Mouse (Mus musculus): ENCODE results near the gene Rassf9. TPM values are rescaled to one million over a fixed set of nuclear protein-coding genes. Genes with fewer than 3 reads are reported as not detected.

Gene Rassf9
- 0.70 and 1.9 TPM in 2 replicates for polyA plus RNA-seq (2014; fragmentation: Nextera tagmentation; extraction: Ambion mirVana)

DNA sequence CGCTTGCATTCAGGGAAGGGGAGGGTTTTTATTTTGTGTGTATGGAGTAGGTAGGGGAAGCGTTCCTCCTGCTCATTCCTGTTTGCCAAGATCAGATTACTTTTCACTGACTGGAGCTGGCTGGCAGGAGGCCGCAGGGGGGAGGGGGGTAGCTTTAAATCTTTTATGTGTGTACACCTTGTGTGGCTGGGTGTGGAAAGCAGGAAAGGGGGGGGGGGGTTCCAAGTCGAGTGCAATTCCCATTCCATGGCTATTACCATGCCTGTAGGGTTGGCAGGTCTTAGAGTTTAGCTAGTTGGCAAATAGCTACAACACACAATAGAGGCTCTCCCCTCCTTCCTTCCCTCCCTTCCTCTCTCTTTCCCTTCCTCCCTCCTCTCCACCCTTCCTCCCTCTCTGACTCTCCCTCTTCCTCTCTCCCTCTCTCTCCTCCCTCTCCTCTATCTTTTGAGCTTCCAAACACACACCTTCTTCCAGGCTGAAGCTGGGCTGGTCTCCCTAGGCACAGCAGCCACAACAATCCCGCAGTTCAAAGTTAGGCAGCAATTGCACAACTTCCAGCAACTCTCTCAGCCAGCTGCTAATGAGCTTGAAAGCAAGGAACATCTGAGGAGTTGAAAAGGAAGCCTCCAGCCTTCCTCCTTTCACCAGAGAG is at the start of gene Rassf9:
TSS of gene Rassf9 (plus strand) at position 416 of the 655 bp plus-strand sequence.
- H3K36me3 ChIP-seq (ENCODE audit: control insufficient read depth, insufficient read depth, low read length) = no peaks in the 10 kb centered on the region
- H3K27me3 ChIP-seq (ENCODE audit: control insufficient read depth, insufficient read depth, low read length) = no peaks in the 10 kb centered on the region
- ATAC-seq (ENCODE audit: low FRiP score, low TSS enrichment) (peak; percentile 67), DNase-seq (no peak)
- no peak within 1 kb of the TSS for H3K4me2 ChIP-seq (ENCODE audit: low read length)
- 18% methylated on average over 5 of the region's 5 CpGs for WGBS
- H3K9ac ChIP-seq (replicated peaks; ENCODE audit: low read length) = no peak within 1 kb of the TSS
- H3K4me1 ChIP-seq (ENCODE audit: control insufficient read depth, insufficient read depth, low read length) = no peaks in the 10 kb centered on the region
- H3K27ac ChIP-seq (replicated peaks; ENCODE audit: low read depth, low read length) = no peak within 1 kb of the TSS
- no peaks in the 10 kb centered on the region for H3K9me3 ChIP-seq (ENCODE audit: control insufficient read depth, low read length)
- H3K4me3 ChIP-seq (replicated peaks; ENCODE audit: low read depth, low read length) = no peak within 1 kb of the TSS

DNA sequence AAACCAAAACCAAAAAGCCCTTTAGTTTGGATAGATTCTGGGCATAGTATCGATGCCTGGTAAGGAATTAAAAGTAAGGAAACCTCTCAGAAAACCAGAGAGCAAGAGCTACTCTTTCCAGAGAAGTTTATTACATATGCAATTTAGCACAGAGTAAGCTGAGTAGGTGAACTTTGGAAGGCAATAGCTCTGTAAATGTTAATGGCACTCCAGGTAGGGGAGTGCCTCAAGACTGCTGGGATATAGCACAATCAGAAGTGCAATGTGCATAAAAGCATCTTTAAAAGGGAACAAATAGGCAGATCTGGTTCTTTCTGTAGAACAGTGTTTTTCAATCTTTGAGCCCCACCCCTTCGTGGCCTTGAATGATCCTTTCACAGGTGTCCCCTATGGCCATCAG is 42.6 kb upstream of the Rassf9 start:
- H3K4me3 ChIP-seq (replicated peaks; ENCODE audit: low read depth, low read length) = no peak overlapping the region
- no peaks in the 10 kb centered on the region for H3K27me3 ChIP-seq (ENCODE audit: control insufficient read depth, insufficient read depth, low read length)
- H3K9ac ChIP-seq (replicated peaks; ENCODE audit: low read length) = no peak overlapping the region
- no peaks in the 10 kb centered on the region for H3K36me3 ChIP-seq (ENCODE audit: control insufficient read depth, insufficient read depth, low read length)
- ATAC-seq (ENCODE audit: low FRiP score, low TSS enrichment) (no peak), DNase-seq (no peak)
- H3K27ac ChIP-seq (replicated peaks; ENCODE audit: low read depth, low read length) = no peak overlapping the region
- WGBS = 88% methylated on average over 2 of the region's 2 CpGs
- no peaks in the 10 kb centered on the region for H3K4me1 ChIP-seq (ENCODE audit: control insufficient read depth, insufficient read depth, low read length)
- no peaks in the 10 kb centered on the region for H3K9me3 ChIP-seq (ENCODE audit: control insufficient read depth, low read length)
- no peak overlapping the region for H3K4me2 ChIP-seq (ENCODE audit: low read length)

DNA sequence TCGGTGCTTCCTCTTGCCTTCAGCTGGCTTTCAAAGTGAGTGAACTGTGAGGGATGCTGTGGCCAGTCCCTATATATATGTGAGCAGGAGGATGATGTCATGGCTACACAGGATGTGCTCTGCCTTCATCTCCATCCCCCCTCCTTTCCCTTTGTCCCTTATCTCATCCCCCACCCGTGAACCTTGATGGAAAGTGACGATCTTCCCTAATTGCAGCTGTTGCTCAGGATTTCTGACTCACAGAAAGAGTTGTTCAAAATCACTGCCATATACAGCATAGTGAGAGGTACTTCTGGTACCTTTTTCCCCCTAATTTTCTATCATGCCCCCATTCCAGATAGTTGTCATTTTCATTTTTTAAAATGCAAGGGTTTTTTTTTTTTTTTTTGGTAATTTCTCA is 21.6 kb upstream of the Rassf9 start, which contains the start of gene Nts:
TSS of gene Nts (minus strand) at position 101 of the 400 bp plus-strand sequence.
- no peak within 1 kb of the TSS for H3K4me2 ChIP-seq (ENCODE audit: low read length)
- no peak within 1 kb of the TSS for H3K27ac ChIP-seq (replicated peaks; ENCODE audit: low read depth, low read length)
- WGBS = 43% methylated on average over 3 of the region's 3 CpGs
- no peaks in the 10 kb centered on the region for H3K9me3 ChIP-seq (ENCODE audit: control insufficient read depth, low read length)
- H3K4me3 ChIP-seq (replicated peaks; ENCODE audit: low read depth, low read length) = no peak within 1 kb of the TSS
- H3K9ac ChIP-seq (replicated peaks; ENCODE audit: low read length) = no peak within 1 kb of the TSS
- ATAC-seq (ENCODE audit: low FRiP score, low TSS enrichment) (no peak), DNase-seq (no peak)
- H3K27me3 ChIP-seq (ENCODE audit: control insufficient read depth, insufficient read depth, low read length) = no peaks in the 10 kb centered on the region
- H3K36me3 ChIP-seq (ENCODE audit: control insufficient read depth, insufficient read depth, low read length) = no peaks in the 10 kb centered on the region
- no peaks in the 10 kb centered on the region for H3K4me1 ChIP-seq (ENCODE audit: control insufficient read depth, insufficient read depth, low read length)

DNA sequence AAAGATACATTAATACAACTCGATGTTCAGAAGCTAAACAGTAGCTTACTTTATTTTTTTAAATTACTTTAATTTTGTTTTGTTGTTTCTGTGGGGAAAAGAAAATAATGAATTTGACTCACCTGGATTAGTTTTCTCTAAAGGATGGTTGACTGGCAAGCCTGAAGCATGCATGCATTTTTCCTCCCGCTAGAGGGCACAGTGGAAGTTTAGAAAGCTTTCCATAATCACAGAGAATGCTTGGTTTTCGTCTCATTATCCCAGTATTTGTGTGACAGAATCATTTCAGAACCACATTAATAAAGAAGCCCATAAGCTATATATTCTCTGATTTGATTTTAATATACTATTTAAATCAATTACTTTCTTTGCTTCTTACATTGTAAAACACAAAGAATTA is 20.2 kb upstream of the Rassf9 start:
- peak; percentile 88 for DNase-seq

DNA sequence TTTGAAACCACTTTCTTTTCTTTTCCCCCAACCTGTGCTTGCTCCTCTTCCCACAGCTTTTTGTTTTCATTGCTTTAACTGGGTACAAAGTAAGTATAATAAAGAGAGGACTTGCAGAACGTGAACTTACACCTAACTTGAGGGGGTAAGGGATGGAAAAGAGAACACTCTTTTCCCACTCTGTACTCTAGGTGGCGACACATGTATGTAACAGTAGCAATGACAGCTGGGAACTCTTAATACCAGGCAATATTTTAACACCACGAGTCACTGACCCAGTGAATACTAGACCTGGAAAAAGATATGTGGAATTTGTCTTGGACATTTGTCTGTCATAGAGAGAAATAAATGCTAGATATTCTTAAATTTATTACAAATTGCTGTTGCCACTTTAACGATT is 13.3 kb upstream of the Rassf9 start:
- H3K9ac ChIP-seq (replicated peaks; ENCODE audit: low read length) = no peak overlapping the region
- H3K27me3 ChIP-seq (ENCODE audit: control insufficient read depth, insufficient read depth, low read length) = no peaks in the 10 kb centered on the region
- no peak overlapping the region for H3K4me2 ChIP-seq (ENCODE audit: low read length)
- 35% methylated on average over 4 of the region's 4 CpGs for WGBS
- ATAC-seq (ENCODE audit: low FRiP score, low TSS enrichment) (no peak), DNase-seq (peak; percentile 53)
- H3K27ac ChIP-seq (replicated peaks; ENCODE audit: low read depth, low read length) = no peak overlapping the region
- no peaks in the 10 kb centered on the region for H3K4me1 ChIP-seq (ENCODE audit: control insufficient read depth, insufficient read depth, low read length)
- no peaks in the 10 kb centered on the region for H3K9me3 ChIP-seq (ENCODE audit: control insufficient read depth, low read length)
- H3K36me3 ChIP-seq (ENCODE audit: control insufficient read depth, insufficient read depth, low read length) = no peaks in the 10 kb centered on the region
- no peak overlapping the region for H3K4me3 ChIP-seq (replicated peaks; ENCODE audit: low read depth, low read length)

More for the DNA sequence above, 20.2 kb upstream of the Rassf9 start:
- Histone ChIP-seq H3K27me3 (ENCODE audit: control insufficient read depth, insufficient read depth, low read length) (no peaks in the 10 kb centered on the region), H3K4me2 (ENCODE audit: low read length) (no peak overlapping the region), H3K4me3 (replicated peaks; ENCODE audit: low read depth, low read length) (no peak overlapping the region), H3K27ac (replicated peaks; ENCODE audit: low read depth, low read length) (no peak overlapping the region), H3K9ac (replicated peaks; ENCODE audit: low read length) (no peak overlapping the region), H3K36me3 (ENCODE audit: control insufficient read depth, insufficient read depth, low read length) (no peaks in the 10 kb centered on the region), H3K4me1 (ENCODE audit: control insufficient read depth, insufficient read depth, low read length) (no peaks in the 10 kb centered on the region), H3K9me3 (ENCODE audit: control insufficient read depth, low read length) (no peaks in the 10 kb centered on the region)
- 16% methylated on average over 3 of the region's 3 CpGs for whole genome bisulfite sequencing
- ATAC-seq (ENCODE audit: low FRiP score, low TSS enrichment) = no peak

DNA sequence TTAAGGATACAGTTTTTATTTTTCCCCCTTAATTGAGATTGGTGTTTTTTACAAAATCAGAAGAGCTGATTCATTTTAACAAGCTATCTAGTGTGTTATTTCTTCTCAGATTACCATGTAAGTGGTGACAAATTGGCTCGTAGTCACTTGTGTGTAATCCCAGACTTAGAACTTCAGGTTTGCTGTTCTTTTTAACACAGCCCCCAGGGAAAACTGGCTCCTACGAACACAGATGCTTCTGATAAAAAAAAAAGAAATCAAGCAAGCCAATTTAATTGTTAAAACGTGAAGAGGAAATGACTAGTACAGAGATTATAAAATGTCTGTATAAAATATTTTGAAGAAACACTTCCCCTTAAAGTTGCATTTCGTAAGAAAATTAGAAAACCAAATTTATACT is 4.6 kb upstream of the Rassf9 start:
- DNase-seq (no peak), ATAC-seq (ENCODE audit: low FRiP score, low TSS enrichment) (no peak)
- no peaks in the 10 kb centered on the region for H3K27me3 ChIP-seq (ENCODE audit: control insufficient read depth, insufficient read depth, low read length)
- no peaks in the 10 kb centered on the region for H3K4me1 ChIP-seq (ENCODE audit: control insufficient read depth, insufficient read depth, low read length)
- H3K9me3 ChIP-seq (ENCODE audit: control insufficient read depth, low read length) = no peaks in the 10 kb centered on the region
- no peak overlapping the region for H3K27ac ChIP-seq (replicated peaks; ENCODE audit: low read depth, low read length)
- WGBS = 64% methylated on average over 4 of the region's 4 CpGs
- H3K36me3 ChIP-seq (ENCODE audit: control insufficient read depth, insufficient read depth, low read length) = no peaks in the 10 kb centered on the region
- no peak overlapping the region for H3K4me3 ChIP-seq (replicated peaks; ENCODE audit: low read depth, low read length)
- H3K4me2 ChIP-seq (ENCODE audit: low read length) = no peak overlapping the region
- H3K9ac ChIP-seq (replicated peaks; ENCODE audit: low read length) = no peak overlapping the region

DNA sequence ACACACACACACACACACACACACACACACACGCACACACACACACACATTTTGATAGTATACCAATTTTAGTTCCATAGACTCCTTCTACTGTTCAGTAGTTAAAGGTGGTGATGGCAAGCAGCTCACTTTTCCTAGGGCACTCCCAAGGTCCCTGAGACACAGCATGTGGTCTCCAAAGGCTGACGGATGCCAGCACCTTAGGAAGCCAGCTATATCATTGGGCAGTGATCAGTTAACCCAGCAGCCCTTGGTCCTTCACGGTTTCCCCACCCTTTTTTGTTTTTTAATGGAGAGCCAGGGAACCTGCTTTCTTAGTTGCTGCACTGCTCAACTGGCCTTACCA is 588 bp upstream of the Rassf9 start:
- no peak overlapping the region for H3K4me3 ChIP-seq (replicated peaks; ENCODE audit: low read depth, low read length)
- H3K27ac ChIP-seq (replicated peaks; ENCODE audit: low read depth, low read length) = no peak overlapping the region
- no peaks in the 10 kb centered on the region for H3K36me3 ChIP-seq (ENCODE audit: control insufficient read depth, insufficient read depth, low read length)
- H3K4me1 ChIP-seq (ENCODE audit: control insufficient read depth, insufficient read depth, low read length) = no peaks in the 10 kb centered on the region
- H3K9me3 ChIP-seq (ENCODE audit: control insufficient read depth, low read length) = no peaks in the 10 kb centered on the region
- no peak overlapping the region for H3K4me2 ChIP-seq (ENCODE audit: low read length)
- ATAC-seq (ENCODE audit: low FRiP score, low TSS enrichment) (0 out of 2 replicates have a peak, but pooled peaks have one; percentile 14), DNase-seq (no peak)
- no peak overlapping the region for H3K9ac ChIP-seq (replicated peaks; ENCODE audit: low read length)
- H3K27me3 ChIP-seq (ENCODE audit: control insufficient read depth, insufficient read depth, low read length) = no peaks in the 10 kb centered on the region
- WGBS = 36% methylated on average over 3 of the region's 3 CpGs

DNA sequence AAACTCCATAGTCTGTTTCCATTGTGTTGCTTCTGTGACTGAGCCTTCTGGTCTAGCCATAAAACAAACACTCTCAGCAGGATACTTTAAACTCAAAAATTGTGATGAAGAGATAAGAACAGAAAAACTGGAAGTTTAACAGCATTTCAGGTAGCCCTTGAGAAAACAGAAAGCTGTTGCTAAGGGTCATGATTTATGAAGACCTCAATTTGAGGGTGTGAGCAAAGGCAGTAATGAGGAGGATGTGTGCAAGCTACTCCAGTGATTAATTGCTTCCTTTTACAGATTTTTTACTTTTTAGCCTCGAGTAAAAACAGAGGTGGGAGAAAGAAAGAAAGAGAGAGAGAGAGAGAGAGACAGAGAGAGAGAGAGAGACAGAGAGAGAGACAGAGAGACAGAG is 2.1 kb downstream of the Rassf9 start:
- no peak for DNase-seq

DNA sequence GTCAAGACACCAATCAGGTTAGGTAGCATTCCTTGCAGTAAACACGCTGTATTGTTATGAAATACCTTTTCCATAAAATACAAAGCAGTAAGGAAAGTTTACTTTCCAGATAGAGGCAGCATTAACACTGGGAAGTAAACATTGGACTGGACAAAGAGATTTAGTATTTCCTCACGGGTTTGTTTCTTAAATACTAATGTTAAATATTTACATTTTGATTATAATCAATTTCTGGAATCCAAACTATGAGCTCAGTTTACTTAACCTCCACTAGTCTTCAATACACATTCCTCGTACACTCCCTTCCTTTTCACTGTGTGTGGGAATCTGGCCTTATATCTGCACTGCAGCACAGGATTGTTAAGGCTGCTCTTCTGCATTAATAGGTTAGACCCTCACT is 15.9 kb downstream of the Rassf9 start:
- Histone ChIP-seq H3K27me3 (ENCODE audit: control insufficient read depth, insufficient read depth, low read length) (no peaks in the 10 kb centered on the region), H3K4me1 (ENCODE audit: control insufficient read depth, insufficient read depth, low read length) (no peaks in the 10 kb centered on the region), H3K36me3 (ENCODE audit: control insufficient read depth, insufficient read depth, low read length) (no peaks in the 10 kb centered on the region), H3K27ac (replicated peaks; ENCODE audit: low read depth, low read length) (no peak overlapping the region), H3K9ac (replicated peaks; ENCODE audit: low read length) (no peak overlapping the region), H3K4me2 (ENCODE audit: low read length) (no peak overlapping the region), H3K4me3 (replicated peaks; ENCODE audit: low read depth, low read length) (no peak overlapping the region), H3K9me3 (ENCODE audit: control insufficient read depth, low read length) (no peaks in the 10 kb centered on the region)
- ATAC-seq (ENCODE audit: low FRiP score, low TSS enrichment) (no peak), DNase-seq (no peak)
- WGBS = 83% methylated on average over 3 of the region's 3 CpGs

More for the DNA sequence above, 2.1 kb downstream of the Rassf9 start:
- H3K27me3 ChIP-seq (ENCODE audit: control insufficient read depth, insufficient read depth, low read length) = no peaks in the 10 kb centered on the region
- H3K36me3 ChIP-seq (ENCODE audit: control insufficient read depth, insufficient read depth, low read length) = no peaks in the 10 kb centered on the region
- no peak overlapping the region for H3K27ac ChIP-seq (replicated peaks; ENCODE audit: low read depth, low read length)
- no peak overlapping the region for H3K4me3 ChIP-seq (replicated peaks; ENCODE audit: low read depth, low read length)
- no peak overlapping the region for H3K4me2 ChIP-seq (ENCODE audit: low read length)
- no peak overlapping the region for H3K9ac ChIP-seq (replicated peaks; ENCODE audit: low read length)
- no peaks in the 10 kb centered on the region for H3K4me1 ChIP-seq (ENCODE audit: control insufficient read depth, insufficient read depth, low read length)
- no peak for ATAC-seq (ENCODE audit: low FRiP score, low TSS enrichment)
- H3K9me3 ChIP-seq (ENCODE audit: control insufficient read depth, low read length) = no peaks in the 10 kb centered on the region
- WGBS = 51% methylated on average over 1 of the region's 1 CpGs

Measured in midbrain, embryonic 14.5 days (tissue).